Mouse (Mus musculus) testis, adult 2 months (tissue): ENCODE data around the gene Htra3. TPM values are rescaled to one million over a fixed set of nuclear protein-coding genes. Genes with fewer than 3 reads are reported as not detected.

Source experiments
- H3K27ac ChIP-seq: fragments of 200-500 bp; 2 replicates; pipeline ENCODE4 v1.5.1; 2012; ENCODE audit warnings: low read depth, low read length; ENCODE audit not compliant: control insufficient read depth, insufficient read depth
- H3K27me3 ChIP-seq: fragments of 200-500 bp; 2 replicates; pipeline ENCODE4 v1.6.1; 2012; ENCODE audit warnings: mild to moderate bottlenecking, low read length, moderate library complexity; ENCODE audit not compliant: control insufficient read depth, insufficient read depth
- H3K36me3 ChIP-seq: fragments of 200-500 bp; 2 replicates; pipeline ENCODE4 v1.6.1; 2012; ENCODE audit warnings: mild to moderate bottlenecking, low read length; ENCODE audit not compliant: control insufficient read depth, insufficient read depth
- H3K4me1 ChIP-seq: fragments of 200-500 bp; 2 replicates; pipeline ENCODE4 v1.6.1; 2012; ENCODE audit warnings: low read length; ENCODE audit not compliant: control insufficient read depth, insufficient read depth
- H3K4me3 ChIP-seq: fragments of 200-500 bp; 2 replicates; pipeline ENCODE4 v1.5.1; 2012; ENCODE audit warnings: low read depth, mild to moderate bottlenecking, low read length, moderate library complexity, mixed read lengths; ENCODE audit not compliant: control insufficient read depth
- CTCF ChIP-seq: fragments of 200-500 bp; IDR thresholded peaks from 2 replicates; pipeline ENCODE4 v1.5.1; 2012; ENCODE audit warnings: low read depth, mild to moderate bottlenecking, inconsistent platforms, low read length, moderate library complexity; ENCODE audit not compliant: control insufficient read depth, insufficient read depth, insufficient replicate concordance
- POLR2A ChIP-seq: fragments of 200-500 bp; IDR thresholded peaks from 2 replicates; pipeline ENCODE4 v1.6.1; 2012; ENCODE audit warnings: low read depth, mild to moderate bottlenecking, inconsistent platforms, low read length, moderate library complexity; ENCODE audit not compliant: control insufficient read depth
- polyA plus RNA-seq: library from polyadenylated mRNA; depleted of rRNA; stranded (reverse); fragments of >200 nt; gene quantifications from 2 replicates; pipeline ENCODE4 v1.2.3, GENCODE M21; 2012

Htra3 gene
- polyA plus RNA-seq, 1 experiment, result 15.0 TPM

DNA sequence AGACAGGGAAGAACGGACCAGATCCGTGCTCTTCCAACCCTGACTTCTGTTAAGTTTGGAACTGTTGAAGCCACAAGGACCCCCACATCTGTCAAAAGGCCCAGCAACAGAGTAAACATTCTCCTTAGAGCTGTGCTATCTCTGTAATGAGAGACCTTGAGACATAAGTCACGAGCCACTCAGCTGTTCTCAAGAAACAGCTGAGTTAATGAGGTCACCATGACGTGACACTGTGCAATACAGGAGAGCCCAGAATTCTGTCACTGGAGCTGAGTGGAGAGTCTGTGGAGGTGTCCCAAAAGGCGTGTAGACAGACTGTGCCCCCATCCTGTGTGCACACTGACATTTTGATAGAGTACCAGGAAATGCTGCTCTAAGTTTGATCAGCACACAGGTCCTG, 32.9 kb upstream of the Htra3 start:
- H3K36me3 ChIP-seq, result no peaks in the 10 kb centered on the region
- H3K27ac ChIP-seq, result no peak overlapping the region
- TF ChIP-seq POLR2A (no peak), CTCF (no peak)
- H3K4me3 ChIP-seq, result no peak overlapping the region
- no peaks in the 10 kb centered on the region for H3K27me3 ChIP-seq
- H3K4me1 ChIP-seq, result peaks cover 10% of the 10 kb centered on the region

DNA sequence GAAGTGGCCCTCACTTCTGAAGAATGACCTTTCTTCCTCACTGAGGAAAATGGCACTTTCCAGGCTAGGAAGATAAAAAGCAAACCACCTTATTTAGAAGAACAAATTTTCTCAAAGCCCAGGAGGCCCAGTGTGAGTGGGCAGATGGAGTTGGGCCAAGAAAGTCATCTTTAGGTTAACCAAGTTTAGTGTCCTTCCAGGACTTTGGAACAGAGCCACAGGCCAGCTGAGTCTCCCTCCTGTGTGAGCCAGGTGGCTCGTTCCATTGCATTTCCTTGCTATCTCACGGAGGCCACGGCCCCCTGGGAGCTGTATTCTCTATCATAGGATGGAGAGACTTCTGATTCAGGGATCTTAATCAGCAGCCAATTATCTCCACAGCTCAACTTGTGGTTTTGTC, 31.3 kb upstream of the Htra3 start:
- TF ChIP-seq CTCF (no peak), POLR2A (no peak)
- Histone ChIP-seq H3K4me1 (peaks cover 10% of the 10 kb centered on the region), H3K27me3 (no peaks in the 10 kb centered on the region), H3K4me3 (no peak overlapping the region), H3K27ac (no peak overlapping the region), H3K36me3 (no peaks in the 10 kb centered on the region)

DNA sequence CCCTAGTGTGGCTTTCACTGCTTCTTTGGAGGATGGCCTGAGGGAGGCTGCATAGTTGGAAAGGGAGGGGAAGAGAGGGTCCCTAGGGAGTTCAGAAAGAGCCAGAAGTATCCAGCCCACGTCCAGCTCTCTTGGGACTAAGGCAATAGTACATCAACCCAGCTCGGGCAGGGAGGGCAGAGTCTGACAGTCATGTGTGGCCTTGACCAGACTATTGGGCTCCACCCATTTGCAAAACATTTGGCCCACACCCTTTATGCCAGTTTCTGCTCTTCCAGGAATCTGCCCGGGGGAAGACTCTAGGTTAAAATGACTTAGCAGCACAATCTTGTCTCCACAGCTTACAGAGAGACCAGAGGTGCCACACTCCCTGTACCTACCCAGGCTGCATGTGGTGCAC, 30.9 kb upstream of the Htra3 start:
- no peak for TF ChIP-seq CTCF
- no peak for TF ChIP-seq POLR2A

DNA sequence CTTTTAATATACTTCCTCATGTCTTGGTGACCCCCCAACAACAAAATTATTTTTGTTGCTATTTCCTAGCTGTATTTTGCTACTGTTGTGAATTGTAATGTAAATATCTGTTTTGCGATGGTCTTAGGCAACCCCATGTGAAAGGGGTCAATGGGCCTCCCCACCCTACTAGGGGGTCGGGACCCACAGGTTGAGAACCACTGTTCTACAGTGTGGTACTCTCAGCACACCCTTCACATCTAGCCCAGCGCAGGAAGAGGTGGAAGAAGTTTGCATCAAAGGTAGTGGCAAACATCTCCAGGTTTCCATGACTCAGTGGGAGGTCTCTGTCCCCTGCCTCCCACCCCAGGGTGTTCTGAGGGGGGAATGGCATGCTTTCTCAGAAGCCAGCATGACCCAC, 25.8 kb upstream of the Htra3 start:
- Histone ChIP-seq H3K4me3 (no peak overlapping the region), H3K27me3 (no peaks in the 10 kb centered on the region), H3K36me3 (no peaks in the 10 kb centered on the region), H3K4me1 (peaks cover 10% of the 10 kb centered on the region), H3K27ac (no peak overlapping the region)
- TF ChIP-seq POLR2A (no peak), CTCF (no peak)

More for the DNA sequence above, 30.9 kb upstream of the Htra3 start:
- H3K36me3 ChIP-seq, result no peaks in the 10 kb centered on the region
- H3K27me3 ChIP-seq, result no peaks in the 10 kb centered on the region
- H3K27ac ChIP-seq, result no peak overlapping the region
- H3K4me1 ChIP-seq, result peaks cover 10% of the 10 kb centered on the region
- no peak overlapping the region for H3K4me3 ChIP-seq

DNA sequence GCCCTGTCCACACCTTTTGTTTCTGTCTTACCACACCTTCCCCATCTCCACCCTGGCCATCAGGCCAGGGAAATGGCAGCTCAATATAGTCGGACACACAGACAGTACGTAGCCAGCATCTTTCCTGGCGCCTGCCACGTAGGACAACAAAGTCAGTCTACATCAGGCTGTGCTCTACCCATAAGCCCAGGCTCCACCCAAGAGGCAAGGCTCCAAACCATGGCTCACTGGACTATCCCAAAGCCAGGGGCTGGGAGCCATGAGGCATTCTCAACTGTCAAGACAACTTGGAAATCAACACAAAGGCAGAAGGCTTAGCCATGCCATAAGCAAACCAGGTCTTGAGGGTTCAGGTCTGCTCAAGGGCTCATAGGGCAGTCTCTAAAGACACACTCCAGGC, 24.2 kb upstream of the Htra3 start:
- Histone ChIP-seq H3K4me1 (no peaks in the 10 kb centered on the region), H3K36me3 (no peaks in the 10 kb centered on the region), H3K27ac (no peak overlapping the region), H3K27me3 (no peaks in the 10 kb centered on the region), H3K4me3 (no peak overlapping the region)
- TF ChIP-seq CTCF (no peak), POLR2A (no peak)

DNA sequence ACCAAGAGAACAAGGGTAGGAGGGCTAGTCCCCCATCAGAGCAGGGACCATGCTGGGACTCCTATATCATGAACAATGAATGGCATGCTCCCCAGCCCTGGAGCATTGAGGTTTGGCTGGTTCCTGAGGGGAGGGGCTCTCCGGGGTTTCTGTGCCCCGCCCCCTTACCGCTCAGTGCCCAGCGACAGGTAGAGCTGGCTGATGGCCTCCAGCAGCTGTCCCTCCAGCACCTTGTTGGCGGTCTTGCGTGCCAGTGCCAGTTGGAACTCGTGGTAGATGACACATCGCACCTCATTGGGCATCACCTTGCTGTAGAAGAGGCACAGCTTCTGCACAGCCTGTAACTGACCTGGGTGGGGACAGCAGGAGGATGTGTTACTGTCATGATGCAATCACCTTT, 23.6 kb upstream of the Htra3 start:
- Histone ChIP-seq H3K4me1 (no peaks in the 10 kb centered on the region), H3K4me3 (no peak overlapping the region), H3K27ac (no peak overlapping the region), H3K36me3 (no peaks in the 10 kb centered on the region), H3K27me3 (no peaks in the 10 kb centered on the region)
- TF ChIP-seq POLR2A, result no peak
- no peak for TF ChIP-seq CTCF

DNA sequence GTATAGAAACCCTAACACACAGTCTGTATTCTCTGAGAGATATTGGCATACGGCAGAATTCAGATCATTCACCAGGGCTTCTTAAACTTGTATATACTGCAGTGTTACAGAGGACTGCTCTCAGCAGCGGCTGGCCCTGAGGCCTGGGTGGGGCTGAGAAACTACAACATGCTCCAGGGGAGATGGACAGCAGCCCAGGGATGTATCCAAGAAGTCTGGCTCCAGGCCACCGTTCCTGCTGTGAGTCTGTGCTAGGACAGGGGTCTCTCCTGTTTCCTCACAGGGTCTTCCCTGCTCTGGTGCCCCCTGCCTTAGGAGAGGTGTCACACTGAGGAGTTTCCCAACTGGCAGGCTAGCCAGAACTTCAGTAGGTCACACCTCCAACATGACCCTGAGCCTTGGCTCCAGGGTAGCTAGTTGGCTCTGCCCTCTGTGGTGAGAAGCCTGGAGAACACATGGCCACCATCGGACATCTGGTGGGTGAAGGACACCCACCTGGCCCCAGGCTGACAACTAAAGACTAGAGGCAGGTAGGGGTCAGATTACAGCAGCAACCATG, 23.1 kb upstream of the Htra3 start:
- TF ChIP-seq POLR2A (no peak), CTCF (no peak)
- Histone ChIP-seq H3K4me3 (no peak overlapping the region), H3K36me3 (no peaks in the 10 kb centered on the region), H3K27ac (no peak overlapping the region), H3K4me1 (no peaks in the 10 kb centered on the region), H3K27me3 (no peaks in the 10 kb centered on the region)

DNA sequence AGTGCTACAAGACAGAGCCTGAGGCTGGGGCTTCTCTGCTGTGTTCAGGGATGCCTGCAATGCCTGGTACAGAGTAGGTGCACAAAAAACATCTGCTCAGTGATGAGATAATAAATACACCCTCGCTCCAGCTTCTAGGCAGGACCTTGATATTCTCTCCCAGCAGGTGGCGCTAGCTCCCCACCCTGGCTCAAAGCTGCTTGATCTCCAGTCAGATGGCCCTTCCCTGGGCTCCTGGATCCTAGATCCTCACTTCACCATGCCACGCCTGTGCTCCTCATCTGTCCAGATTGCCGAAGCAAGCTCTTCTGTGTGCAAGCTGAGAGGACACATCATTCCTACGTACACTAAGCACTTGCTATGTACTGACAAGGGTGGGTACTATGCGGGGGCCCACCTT, 21.5 kb upstream of the Htra3 start:
- H3K27ac ChIP-seq, result no peak overlapping the region
- H3K4me1 ChIP-seq, result no peaks in the 10 kb centered on the region
- no peaks in the 10 kb centered on the region for H3K27me3 ChIP-seq
- no peaks in the 10 kb centered on the region for H3K36me3 ChIP-seq
- TF ChIP-seq CTCF (peak; percentile 85; the same call in 1 of the 2 replicates), POLR2A (no peak)
- H3K4me3 ChIP-seq, result no peak overlapping the region
